Mouse (Mus musculus): Measurements from ENCODE around the gene Rab11fip5. TPM values are rescaled to one million over a fixed set of nuclear protein-coding genes. Genes with fewer than 3 reads are reported as not detected.

Rab11fip5 gene
- polyA plus RNA-seq, 2 experiments = 15.9 to 16.9 TPM

DNA sequence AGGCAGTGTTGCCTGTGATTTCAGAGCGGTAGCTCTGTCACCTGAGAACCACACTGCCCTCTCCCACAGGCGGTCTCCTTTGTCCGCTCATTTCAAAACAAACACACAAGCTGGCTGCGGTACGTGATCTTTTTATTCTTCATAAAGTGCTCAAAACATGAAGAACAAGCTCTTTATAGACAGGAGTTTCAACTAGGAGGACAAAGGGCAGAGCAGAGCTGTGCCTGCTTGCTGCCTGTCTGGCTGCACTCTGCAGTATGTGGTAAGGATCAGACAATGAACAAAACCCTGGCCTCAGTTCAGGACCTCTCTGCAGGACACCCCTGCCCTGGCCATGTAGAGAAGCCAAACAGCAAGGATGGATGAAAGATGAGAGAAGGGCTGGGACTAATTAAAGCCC, 39.6 kb downstream of the Rab11fip5 start:
- ATAC-seq (ENCODE audit: low FRiP score, low read depth) = no peak
- TF ChIP-seq POLR2A (IDR thresholded peaks at IDR 0.05; ENCODE audit: borderline replicate concordance, extremely low read depth, insufficient read depth, insufficient read length) = no peak
- WGBS = 82% methylated on average over 5 of the region's 5 CpGs
- Histone ChIP-seq H3K27me3 (ENCODE audit: control insufficient read depth, insufficient read depth, low read length) (0 out of 2 replicates have a peak, but pooled peaks cover 7% of the 10 kb centered on the region), H3K27ac (replicated peaks; ENCODE audit: low read depth, low read length) (no peak overlapping the region), H3K36me3 (ENCODE audit: control insufficient read depth, insufficient read depth, low read length) (peaks cover 15% of the 10 kb centered on the region; the same call in 1 of the 2 replicates), H3K9ac (ENCODE audit: low read depth, low read length, severe bottlenecking) (no peak overlapping the region), H3K4me3 (replicated peaks; ENCODE audit: low read length) (no peak overlapping the region), H3K4me2 (replicated peaks; ENCODE audit: low read depth, low read length, severe bottlenecking) (no peak overlapping the region), H3K9me3 (ENCODE audit: control insufficient read depth, low read length) (no peaks in the 10 kb centered on the region), H3K4me1 (ENCODE audit: control insufficient read depth, insufficient read depth, low read length) (no peaks in the 10 kb centered on the region)
- no peak for DNase-seq (ENCODE audit: low spot score)

DNA sequence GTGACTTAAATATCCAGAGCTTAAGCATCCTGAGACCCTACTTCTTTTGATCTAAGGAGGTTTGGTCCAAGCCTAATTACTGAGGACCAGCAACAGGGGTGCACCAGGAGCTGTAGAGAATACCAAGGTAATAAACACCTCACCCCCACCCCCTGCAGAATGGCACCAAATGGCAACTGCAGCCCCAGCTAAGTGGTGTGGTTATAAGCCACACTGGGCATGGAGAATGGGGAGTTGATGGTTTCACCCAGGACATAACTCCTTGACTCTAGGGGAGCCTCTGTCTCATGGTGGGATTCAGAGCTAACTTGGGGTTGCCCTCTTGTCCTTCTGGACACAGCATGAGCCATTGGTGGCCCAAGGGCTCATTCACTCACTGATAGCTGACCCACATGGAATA, 40.2 kb downstream of the Rab11fip5 start:
- no peaks in the 10 kb centered on the region for H3K9me3 ChIP-seq (ENCODE audit: control insufficient read depth, low read length)
- no peak for ATAC-seq (ENCODE audit: low FRiP score, low read depth)
- H3K9ac ChIP-seq (ENCODE audit: low read depth, low read length, severe bottlenecking) = no peak overlapping the region
- DNase-seq (ENCODE audit: low spot score) = no peak
- 0 out of 2 replicates have a peak, but pooled peaks cover 7% of the 10 kb centered on the region for H3K27me3 ChIP-seq (ENCODE audit: control insufficient read depth, insufficient read depth, low read length)
- TF ChIP-seq POLR2A (IDR thresholded peaks at IDR 0.05; ENCODE audit: borderline replicate concordance, extremely low read depth, insufficient read depth, insufficient read length) = no peak
- H3K27ac ChIP-seq (replicated peaks; ENCODE audit: low read depth, low read length) = no peak overlapping the region
- H3K36me3 ChIP-seq (ENCODE audit: control insufficient read depth, insufficient read depth, low read length) = peaks cover 15% of the 10 kb centered on the region; the same call in 1 of the 2 replicates
- no peak overlapping the region for H3K4me3 ChIP-seq (replicated peaks; ENCODE audit: low read length)
- H3K4me1 ChIP-seq (ENCODE audit: control insufficient read depth, insufficient read depth, low read length) = no peaks in the 10 kb centered on the region
- H3K4me2 ChIP-seq (replicated peaks; ENCODE audit: low read depth, low read length, severe bottlenecking) = no peak overlapping the region

DNA sequence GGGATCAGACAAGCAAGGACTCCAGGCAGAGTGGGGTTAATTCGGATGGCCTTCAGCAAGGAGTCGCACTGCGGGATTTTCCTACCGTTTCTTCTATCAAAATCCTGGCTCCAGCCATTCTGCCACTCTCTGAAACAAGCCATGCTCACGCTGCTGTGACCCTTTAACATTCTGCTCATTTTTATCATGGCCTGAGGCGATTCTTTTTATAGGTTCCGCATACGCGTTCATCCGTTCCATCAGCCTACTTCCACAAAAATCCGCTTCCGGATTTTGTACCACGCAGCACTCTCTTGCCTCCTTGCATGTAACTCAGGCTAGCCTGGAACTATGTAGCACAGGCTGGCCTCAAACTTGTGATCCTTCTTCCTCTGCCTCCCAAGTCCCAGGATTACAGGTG, 40.7 kb downstream of the Rab11fip5 start:
- 2% methylated on average over 13 of the region's 13 CpGs for WGBS
- TF ChIP-seq POLR2A (IDR thresholded peaks at IDR 0.05; ENCODE audit: borderline replicate concordance, extremely low read depth, insufficient read depth, insufficient read length) = no peak
- H3K27me3 ChIP-seq (ENCODE audit: control insufficient read depth, insufficient read depth, low read length) = 0 out of 2 replicates have a peak, but pooled peaks cover 7% of the 10 kb centered on the region
- H3K36me3 ChIP-seq (ENCODE audit: control insufficient read depth, insufficient read depth, low read length) = peaks cover 15% of the 10 kb centered on the region; the same call in 1 of the 2 replicates
- H3K27ac ChIP-seq (replicated peaks; ENCODE audit: low read depth, low read length) = no peak overlapping the region; the same call in 1 of the 2 replicates
- no peak for DNase-seq (ENCODE audit: low spot score)
- H3K9me3 ChIP-seq (ENCODE audit: control insufficient read depth, low read length) = no peaks in the 10 kb centered on the region
- peak; percentile 3; the same call in 1 of the 2 replicates for ATAC-seq (ENCODE audit: low FRiP score, low read depth)
- peak overlapping the region; percentile 65 for H3K9ac ChIP-seq (ENCODE audit: low read depth, low read length, severe bottlenecking)
- no peaks in the 10 kb centered on the region for H3K4me1 ChIP-seq (ENCODE audit: control insufficient read depth, insufficient read depth, low read length)
- peak overlapping the region; percentile 99 for H3K4me2 ChIP-seq (replicated peaks; ENCODE audit: low read depth, low read length, severe bottlenecking)
- peak overlapping the region; percentile 60 for H3K4me3 ChIP-seq (replicated peaks; ENCODE audit: low read length)

DNA sequence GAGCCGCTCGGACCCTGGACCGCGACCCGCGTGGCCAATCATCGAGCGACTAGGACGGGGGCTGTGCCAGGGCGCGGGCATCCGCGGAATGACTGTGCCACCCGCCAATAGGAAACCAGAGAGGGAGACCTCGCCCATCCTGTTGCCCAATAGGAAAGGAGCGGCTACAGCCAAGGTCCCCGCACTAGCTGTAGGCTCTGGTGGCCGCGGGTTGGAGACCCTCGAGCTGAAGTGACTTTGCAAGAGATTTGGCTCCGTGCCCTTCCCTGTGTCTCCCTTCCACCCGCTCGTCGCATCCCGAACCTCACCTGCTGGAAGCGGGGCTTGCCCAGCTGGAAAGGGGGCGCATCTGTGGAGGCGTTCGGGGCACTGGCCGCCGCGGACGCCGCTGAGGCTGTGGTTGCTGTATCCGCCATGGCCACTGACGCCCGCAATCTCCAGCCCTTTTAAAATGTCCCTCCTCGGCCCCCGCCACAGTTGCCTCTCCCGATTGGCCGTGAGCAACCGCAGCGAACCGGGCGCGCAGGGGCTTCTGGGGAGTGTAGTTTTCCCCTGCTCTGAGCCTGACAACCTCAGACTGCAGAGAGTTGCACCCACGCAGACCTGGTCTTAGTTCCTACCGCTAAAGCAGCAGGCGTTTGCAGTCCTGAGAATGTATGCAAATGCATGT, 41.3 kb downstream of the Rab11fip5 start, which contains the start of gene Sfxn5:
Gene Sfxn5, minus strand, starts transcription at position 423 of the 670 bp plus-strand sequence.
- WGBS = under 1% methylated on average over 48 of the region's 49 CpGs

DNA sequence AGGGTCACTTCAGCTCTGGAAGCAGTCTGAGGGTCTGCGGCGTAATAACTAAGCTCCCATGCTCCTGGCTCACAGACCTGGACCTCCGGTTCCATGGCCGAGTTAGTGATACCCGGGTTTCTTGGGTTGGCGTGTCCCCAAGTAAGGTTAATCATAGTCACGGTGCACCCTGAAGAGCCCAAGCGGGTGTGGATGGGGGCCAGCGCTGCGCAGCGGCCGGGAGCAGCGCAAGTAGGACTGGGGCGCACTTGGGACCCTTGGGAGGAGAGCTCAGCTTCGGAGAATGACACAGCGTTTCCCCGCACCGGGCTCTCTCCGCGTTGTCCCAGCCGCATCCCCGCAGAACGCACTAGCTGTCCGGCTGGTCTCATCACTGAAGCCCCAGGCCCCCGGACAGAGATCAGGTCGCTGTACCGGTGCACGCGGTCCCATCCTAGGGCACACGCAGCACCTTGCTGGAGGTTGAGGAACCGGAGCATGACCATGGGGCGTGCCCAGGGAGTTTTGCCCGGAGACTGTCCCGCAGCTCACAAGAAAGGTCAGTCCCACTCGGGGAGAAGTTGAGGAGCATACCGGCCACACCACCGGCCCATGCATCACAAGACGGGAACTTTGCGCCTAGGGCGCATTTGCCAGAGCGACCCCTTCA, 42.0 kb downstream of the Rab11fip5 start:
- H3K4me2 ChIP-seq (replicated peaks; ENCODE audit: low read depth, low read length, severe bottlenecking) = peak overlapping the region; percentile 99
- H3K9ac ChIP-seq (ENCODE audit: low read depth, low read length, severe bottlenecking) = peak overlapping the region; percentile 65
- TF ChIP-seq POLR2A (IDR thresholded peaks at IDR 0.05; ENCODE audit: borderline replicate concordance, extremely low read depth, insufficient read depth, insufficient read length) = no peak
- H3K4me3 ChIP-seq (replicated peaks; ENCODE audit: low read length) = peak overlapping the region; percentile 60
- peaks cover 14% of the 10 kb centered on the region; the same call in 1 of the 2 replicates for H3K36me3 ChIP-seq (ENCODE audit: control insufficient read depth, insufficient read depth, low read length)
- no peaks in the 10 kb centered on the region for H3K9me3 ChIP-seq (ENCODE audit: control insufficient read depth, low read length)
- DNase-seq (ENCODE audit: low spot score) (no peak), ATAC-seq (ENCODE audit: low FRiP score, low read depth) (peak; percentile 24)
- no peaks in the 10 kb centered on the region for H3K4me1 ChIP-seq (ENCODE audit: control insufficient read depth, insufficient read depth, low read length)
- H3K27ac ChIP-seq (replicated peaks; ENCODE audit: low read depth, low read length) = no peak overlapping the region
- 0 out of 2 replicates have a peak, but pooled peaks cover 7% of the 10 kb centered on the region for H3K27me3 ChIP-seq (ENCODE audit: control insufficient read depth, insufficient read depth, low read length)
- under 1% methylated on average over 35 of the region's 41 CpGs for WGBS

More for the DNA sequence above, 41.3 kb downstream of the Rab11fip5 start, which contains the start of gene Sfxn5:
- peak within 1 kb of the TSS; percentile 60 for H3K4me3 ChIP-seq (replicated peaks; ENCODE audit: low read length)
- ATAC-seq (ENCODE audit: low FRiP score, low read depth) (peak; percentile 98), DNase-seq (ENCODE audit: low spot score) (peak; percentile 95)
- 0 out of 2 replicates have a peak, but pooled peaks cover 7% of the 10 kb centered on the region for H3K27me3 ChIP-seq (ENCODE audit: control insufficient read depth, insufficient read depth, low read length)
- peaks cover 15% of the 10 kb centered on the region; the same call in 1 of the 2 replicates for H3K36me3 ChIP-seq (ENCODE audit: control insufficient read depth, insufficient read depth, low read length)
- TF ChIP-seq POLR2A (IDR thresholded peaks at IDR 0.05; ENCODE audit: borderline replicate concordance, extremely low read depth, insufficient read depth, insufficient read length) = peak; percentile 66; the same call in 1 of the 2 replicates
- H3K9ac ChIP-seq (ENCODE audit: low read depth, low read length, severe bottlenecking) = peak within 1 kb of the TSS; percentile 65
- H3K27ac ChIP-seq (replicated peaks; ENCODE audit: low read depth, low read length) = peak within 1 kb of the TSS; percentile 77
- no peaks in the 10 kb centered on the region for H3K4me1 ChIP-seq (ENCODE audit: control insufficient read depth, insufficient read depth, low read length)
- no peaks in the 10 kb centered on the region for H3K9me3 ChIP-seq (ENCODE audit: control insufficient read depth, low read length)
- peak within 1 kb of the TSS; percentile 99 for H3K4me2 ChIP-seq (replicated peaks; ENCODE audit: low read depth, low read length, severe bottlenecking)
